Mouse (Mus musculus) liver, adult 2 months (tissue): ENCODE data around the gene Gm10721. TPM values are rescaled to one million over a fixed set of nuclear protein-coding genes. Genes with fewer than 3 reads are reported as not detected.
"Not testable (repeated sequence)": the region's sequence is repeated elsewhere in the genome, so short reads cannot be mapped to it uniquely, and the experiment has no call there.

ENCODE experiments used
- DNase-seq: peaks from one replicate; pipeline ENCODE4 v3.0.0-alpha.2; 2011; ENCODE audit warnings: low read depth, low spot score; ENCODE audit errors: extremely low read depth
- H3K27ac ChIP-seq: fragments of 200-500 bp; replicated peaks from 2 replicates; pipeline ENCODE4 v1.5.1; 2012; ENCODE audit warnings: low read depth, mild to moderate bottlenecking, control low read depth, inconsistent platforms, low read length; ENCODE audit not compliant: insufficient read depth
- H3K27me3 ChIP-seq: fragments of 200-500 bp; 2 replicates; pipeline ENCODE4 v1.6.1; 2012; ENCODE audit warnings: mild to moderate bottlenecking, moderate library complexity, low read length, inconsistent platforms; ENCODE audit not compliant: control insufficient read depth, insufficient read depth
- H3K36me3 ChIP-seq: fragments of 200-500 bp; 2 replicates; pipeline ENCODE4 v1.6.1; 2012; ENCODE audit warnings: low read length, inconsistent platforms; ENCODE audit not compliant: control insufficient read depth, insufficient read depth
- H3K4me1 ChIP-seq: fragments of 200-500 bp; 2 replicates; pipeline ENCODE4 v1.6.1; 2011; ENCODE audit warnings: low read length; ENCODE audit not compliant: control insufficient read depth, insufficient read depth
- H3K4me3 ChIP-seq: fragments of 200-500 bp; 2 replicates; pipeline ENCODE4 v1.5.1; 2011; ENCODE audit warnings: low read depth, mild to moderate bottlenecking, control low read depth, low read length, moderate library complexity; ENCODE audit not compliant: insufficient read depth
- H3K79me2 ChIP-seq: fragments of 200-500 bp; 2 replicates; pipeline ENCODE4 v1.6.1; 2012; ENCODE audit warnings: inconsistent platforms, mild to moderate bottlenecking, low read length, moderate library complexity; ENCODE audit not compliant: control insufficient read depth, insufficient read depth
- H3K9ac ChIP-seq: fragments of 200-500 bp; 2 replicates; pipeline ENCODE4 v1.6.1; 2012; ENCODE audit warnings: low read depth, mild to moderate bottlenecking, control low read depth, inconsistent platforms, low read length
- WGBS: fragments of 180-500 bp; shearing (Covaris S2); methylation state at CpG from one replicate; pipeline ENCODE4 v1.1.7; 2018; 5-methylcytosine and 5-hydroxymethylcytosine counted together
- polyA plus RNA-seq: library from polyadenylated mRNA; depleted of rRNA; stranded (reverse); fragments of >200 nt; gene quantifications from 2 replicates; pipeline ENCODE4 v1.2.3, GENCODE M21; 2012; rRNA removed
- total RNA-seq: library from RNA; depleted of rRNA; stranded (reverse); fragments of >200 nt; gene quantifications from 2 replicates; pipeline ENCODE4 v1.2.3, GENCODE M21; 2014; rRNA removed

Gm10721 gene
- total RNA-seq (0.34 TPM in 1 of 2 replicates, not detected in the other), polyA plus RNA-seq (not detected in 2 replicates)

GRCm38 (mm10) chr9:3012733-3013279 lies at the start of gene Gm10721:
Gene Gm10721, plus strand, starts transcription at chr9:3013140.
- not testable (repeated sequence) for H3K27me3 ChIP-seq, H3K4me1 ChIP-seq, H3K27ac ChIP-seq, H3K79me2 ChIP-seq, H3K9ac ChIP-seq, DNase-seq, H3K36me3 ChIP-seq, H3K4me3 ChIP-seq
- no CpG with 5 or more reads among the region's 11 CpGs for WGBS

- not testable (repeated sequence) for H3K4me1 ChIP-seq, H3K4me3 ChIP-seq, H3K27ac ChIP-seq, H3K27me3 ChIP-seq, H3K9ac ChIP-seq, H3K79me2 ChIP-seq, H3K36me3 ChIP-seq
- peak; percentile 49 for DNase-seq
- 75% methylated on average over 12 of the region's 12 CpGs for WGBS
Observed at GRCm38 (mm10) chr9:3000445-3000972, 12.4 kb upstream of the Gm10721 start, which contains the start of gene Gm10722. Gene Gm10722, plus strand, starts transcription at chr9:3000922.

DNA sequence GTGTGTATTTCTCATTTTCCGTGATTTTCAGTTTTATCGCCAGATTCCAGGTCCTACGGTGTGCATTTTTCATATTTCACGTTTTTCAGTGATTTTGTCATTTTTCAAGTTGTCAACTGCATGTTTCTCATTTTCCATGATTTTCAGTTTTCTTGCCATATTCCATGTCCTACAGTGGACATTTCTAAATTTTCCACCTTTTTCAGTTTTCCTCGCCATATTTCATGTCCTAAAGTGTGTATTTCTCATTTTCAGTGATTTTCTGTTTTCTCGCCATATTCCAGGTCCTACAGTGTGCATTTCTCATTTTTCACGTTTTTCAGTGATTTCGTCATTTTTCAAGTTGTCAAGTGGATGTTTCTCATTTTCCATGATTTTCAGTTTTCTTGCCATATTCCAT lies 11.9 kb upstream of the Gm10721 start:
- not testable (repeated sequence) for H3K27me3 ChIP-seq, H3K79me2 ChIP-seq, H3K9ac ChIP-seq, DNase-seq, H3K4me3 ChIP-seq, H3K4me1 ChIP-seq, H3K27ac ChIP-seq, H3K36me3 ChIP-seq
- WGBS = 67% methylated on average over 8 of the region's 8 CpGs

DNA sequence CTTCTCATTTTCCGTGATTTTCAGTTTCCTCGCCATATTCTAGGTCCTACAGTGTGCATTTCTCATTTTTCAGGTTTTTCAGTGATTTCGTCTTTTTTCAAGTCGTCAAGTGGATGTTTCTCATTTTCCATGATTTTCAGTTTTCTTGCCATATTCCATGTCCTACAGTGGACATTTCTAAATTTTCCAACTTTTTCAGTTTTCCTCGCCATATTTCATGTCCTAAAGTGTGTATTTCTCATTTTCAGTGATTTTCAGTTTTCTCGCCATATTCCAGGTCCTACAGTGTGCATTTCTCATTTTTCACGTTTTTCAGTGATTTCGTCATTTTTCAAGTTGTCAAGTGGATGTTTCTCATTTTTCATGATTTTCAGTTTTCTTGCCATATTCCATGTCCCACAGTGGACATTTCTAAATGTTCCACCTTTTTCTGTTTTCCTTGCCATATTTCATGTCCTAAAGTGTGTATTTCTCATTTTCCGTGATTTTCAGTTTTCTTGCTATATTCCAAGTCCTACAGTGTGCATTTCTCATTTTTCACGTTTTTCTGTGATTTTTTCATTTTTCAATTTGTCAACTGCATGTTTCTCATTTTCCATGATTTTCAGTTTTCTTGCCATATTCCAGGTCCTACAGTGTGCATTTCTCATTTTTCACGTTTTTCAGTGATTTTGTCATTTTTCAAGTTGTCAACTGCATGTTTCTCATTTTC lies 10.8 kb upstream of the Gm10721 start:
- H3K9ac ChIP-seq, H3K27me3 ChIP-seq, H3K4me3 ChIP-seq, H3K79me2 ChIP-seq, H3K4me1 ChIP-seq, H3K36me3 ChIP-seq, H3K27ac ChIP-seq: not testable (repeated sequence)
- 67% methylated on average over 9 of the region's 11 CpGs for WGBS
- peak; percentile 34 for DNase-seq

- not testable (repeated sequence) for H3K36me3 ChIP-seq, H3K27ac ChIP-seq, DNase-seq, H3K79me2 ChIP-seq, H3K4me3 ChIP-seq, H3K4me1 ChIP-seq, H3K27me3 ChIP-seq, H3K9ac ChIP-seq
- 75% methylated on average over 6 of the region's 14 CpGs for WGBS
Observed at GRCm38 (mm10) chr9:3002794-3003396, 10.0 kb upstream of the Gm10721 start, which contains the start of gene Gm11168. Gene Gm11168, plus strand, starts transcription at chr9:3003346.

DNA sequence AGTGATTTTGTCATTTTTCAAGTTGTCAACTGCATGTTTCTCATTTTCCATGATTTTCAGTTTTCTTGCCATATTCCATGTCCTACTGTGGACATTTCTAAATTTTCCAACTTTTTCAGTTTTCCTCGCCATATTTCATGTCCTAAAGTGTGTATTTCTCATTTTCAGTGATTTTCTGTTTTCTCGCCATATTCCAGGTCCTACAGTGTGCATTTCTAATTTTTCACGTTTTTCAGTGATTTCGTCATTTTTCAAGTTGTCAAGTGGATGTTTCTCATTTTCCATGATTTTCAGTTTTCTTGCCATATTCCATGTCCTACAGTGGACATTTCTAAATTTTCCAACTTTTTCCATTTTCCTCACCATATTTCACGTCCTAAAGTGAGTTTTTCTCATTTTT lies 6.8 kb upstream of the Gm10721 start:
- not testable (repeated sequence) for H3K27ac ChIP-seq, H3K79me2 ChIP-seq, H3K4me1 ChIP-seq, H3K4me3 ChIP-seq, H3K27me3 ChIP-seq, H3K36me3 ChIP-seq, H3K9ac ChIP-seq, DNase-seq
- WGBS = 86% methylated on average over 1 of the region's 5 CpGs

- not testable (repeated sequence) for H3K4me3 ChIP-seq, H3K4me1 ChIP-seq, H3K36me3 ChIP-seq, H3K79me2 ChIP-seq, H3K9ac ChIP-seq, H3K27me3 ChIP-seq, H3K27ac ChIP-seq, DNase-seq
- 74% methylated on average over 8 of the region's 8 CpGs for WGBS
Observed at GRCm38 (mm10) chr9:3006636-3007035, 6.3 kb upstream of the Gm10721 start.

- H3K27me3 ChIP-seq, H3K4me3 ChIP-seq, H3K79me2 ChIP-seq, H3K9ac ChIP-seq, H3K27ac ChIP-seq, H3K4me1 ChIP-seq, H3K36me3 ChIP-seq: not testable (repeated sequence)
- 77% methylated on average over 8 of the region's 9 CpGs for WGBS
- DNase-seq = peak; percentile 17
Observed at GRCm38 (mm10) chr9:3007272-3007671, 5.7 kb upstream of the Gm10721 start.

- WGBS = no CpG with 5 or more reads among the region's 5 CpGs
- not testable (repeated sequence) for DNase-seq
Observed at GRCm38 (mm10) chr9:3009331-3009730, 3.6 kb upstream of the Gm10721 start.

More at GRCm38 (mm10) chr9:3009331-3009730, 3.6 kb upstream of the Gm10721 start:
- not testable (repeated sequence) for H3K36me3 ChIP-seq, H3K79me2 ChIP-seq, H3K27ac ChIP-seq, H3K9ac ChIP-seq, H3K4me1 ChIP-seq, H3K27me3 ChIP-seq, H3K4me3 ChIP-seq
